Mouse (Mus musculus): ENCODE measurements at regions not wholly inside any gene's neighbourhood (a gene's known extent, or its start where the extent isn't known, plus 50 kb on each side); places are given as distances from the start of the nearest gene placed in this dataset.

DNA sequence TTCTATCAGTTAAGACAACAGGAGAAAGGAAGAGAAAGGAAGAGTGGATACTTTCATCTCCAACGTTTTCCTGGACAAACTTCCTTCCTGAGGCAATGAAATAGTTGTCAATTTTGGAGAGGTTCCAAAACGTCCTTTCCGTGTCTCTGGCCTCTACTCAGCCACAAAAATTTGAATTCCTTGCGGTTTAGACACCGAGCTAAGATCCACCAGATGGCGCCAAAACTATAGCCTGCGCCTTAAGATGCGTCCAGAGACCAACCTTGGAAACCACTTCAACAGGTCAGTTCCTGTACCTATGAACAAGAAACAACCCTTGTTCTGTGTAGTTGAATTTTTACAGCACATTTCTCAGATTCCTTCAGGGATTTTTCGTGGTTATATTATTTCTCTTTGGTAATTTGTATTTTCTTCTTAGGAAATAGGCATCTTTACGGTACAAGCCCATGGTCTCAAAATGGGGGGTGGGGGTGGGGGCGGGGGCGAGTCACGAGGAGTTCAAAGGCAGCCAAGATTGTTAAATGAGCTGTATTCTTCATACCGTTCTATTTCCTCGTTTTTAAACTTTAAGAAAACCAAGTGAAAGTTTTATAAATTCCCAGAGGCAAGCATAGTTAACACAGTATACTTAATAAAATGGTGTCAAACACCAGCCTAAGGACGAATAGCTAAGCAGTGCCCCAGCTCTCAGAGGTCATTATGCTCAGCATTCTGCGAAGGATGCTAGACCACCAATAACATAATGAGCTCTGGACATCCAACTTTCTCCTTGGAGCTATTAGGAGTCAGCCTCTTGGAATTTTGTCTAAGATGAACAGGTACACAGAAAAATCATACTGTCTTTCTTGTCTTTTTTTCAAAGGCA is 96.2 kb upstream of the Cacna2d1 start:
- Histone ChIP-seq H3K9me3 (ENCODE audit: control insufficient read depth, low read length) (no peaks in the 10 kb centered on the region), H3K36me3 (ENCODE audit: control insufficient read depth, insufficient read depth, low read length) (no peaks in the 10 kb centered on the region), H3K27ac (ENCODE audit: low read depth, low read length) (no peak overlapping the region), H3K4me3 (ENCODE audit: low read depth, low read length) (no peak overlapping the region), H3K4me1 (ENCODE audit: control insufficient read depth, insufficient read depth, low read length) (no peaks in the 10 kb centered on the region), H3K27me3 (ENCODE audit: control insufficient read depth, insufficient read depth, low read length) (no peaks in the 10 kb centered on the region), H3K4me2 (ENCODE audit: low read depth, low read length) (no peak overlapping the region), H3K9ac (replicated peaks; ENCODE audit: low read depth, low read length) (no peak overlapping the region)
- 33% methylated on average over 17 of the region's 17 CpGs for WGBS
- peak; percentile 86 for ATAC-seq (ENCODE audit: low read depth)

DNA sequence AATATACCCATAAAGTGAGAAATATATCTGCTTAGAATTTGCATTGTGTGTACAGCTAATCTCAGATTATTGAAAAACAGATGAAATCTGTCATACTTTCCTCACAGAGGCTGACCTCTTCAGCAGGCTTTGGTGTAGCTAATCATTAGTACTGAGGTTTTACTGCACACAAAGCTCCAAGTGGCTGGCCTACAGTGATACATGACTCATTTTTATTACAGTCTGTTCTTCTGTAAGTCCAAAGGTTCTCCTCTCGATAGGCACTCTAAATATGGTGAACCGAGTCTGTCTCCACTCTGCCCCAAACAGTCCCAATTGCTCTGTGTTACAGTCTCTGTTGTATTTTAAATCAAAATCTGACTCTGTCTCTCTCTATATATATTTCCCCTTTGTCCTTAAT is 87.7 kb upstream of the Cacna2d1 start:
- no peaks in the 10 kb centered on the region for H3K9me3 ChIP-seq (ENCODE audit: control insufficient read depth, low read length)
- 56% methylated on average over 2 of the region's 2 CpGs for WGBS
- no peak overlapping the region for H3K9ac ChIP-seq (replicated peaks; ENCODE audit: low read depth, low read length)
- no peak for ATAC-seq (ENCODE audit: low read depth)
- H3K36me3 ChIP-seq (ENCODE audit: control insufficient read depth, insufficient read depth, low read length) = no peaks in the 10 kb centered on the region
- no peaks in the 10 kb centered on the region for H3K27me3 ChIP-seq (ENCODE audit: control insufficient read depth, insufficient read depth, low read length)
- H3K4me2 ChIP-seq (ENCODE audit: low read depth, low read length) = no peak overlapping the region
- H3K27ac ChIP-seq (ENCODE audit: low read depth, low read length) = no peak overlapping the region
- H3K4me1 ChIP-seq (ENCODE audit: control insufficient read depth, insufficient read depth, low read length) = peaks cover 4% of the 10 kb centered on the region; the same call in 1 of the 2 replicates
- no peak overlapping the region for H3K4me3 ChIP-seq (ENCODE audit: low read depth, low read length)

DNA sequence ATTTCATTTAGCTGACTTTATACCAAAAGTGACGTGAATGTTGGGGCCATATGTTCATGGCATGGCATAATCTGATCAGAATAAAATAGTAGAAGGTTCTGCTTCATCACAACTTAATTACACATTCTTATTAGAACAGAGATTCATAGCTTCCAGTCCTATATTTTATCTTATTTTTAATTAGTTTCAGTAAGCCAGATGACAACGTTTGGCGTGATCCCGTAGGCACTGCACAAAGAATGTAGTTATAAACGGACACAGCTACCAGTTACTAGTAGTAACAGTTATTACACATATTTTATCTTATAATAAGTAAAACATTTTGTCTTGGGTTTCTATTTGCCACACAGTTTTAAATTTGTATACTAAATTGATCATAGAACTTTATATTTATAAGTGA is 85.0 kb upstream of the Cacna2d1 start:
- Histone ChIP-seq H3K36me3 (ENCODE audit: control insufficient read depth, insufficient read depth, low read length) (no peaks in the 10 kb centered on the region), H3K27me3 (ENCODE audit: control insufficient read depth, insufficient read depth, low read length) (no peaks in the 10 kb centered on the region), H3K4me1 (ENCODE audit: control insufficient read depth, insufficient read depth, low read length) (peaks cover 4% of the 10 kb centered on the region; the same call in 1 of the 2 replicates), H3K27ac (ENCODE audit: low read depth, low read length) (no peak overlapping the region), H3K4me3 (ENCODE audit: low read depth, low read length) (no peak overlapping the region), H3K4me2 (ENCODE audit: low read depth, low read length) (no peak overlapping the region), H3K9ac (replicated peaks; ENCODE audit: low read depth, low read length) (no peak overlapping the region), H3K9me3 (ENCODE audit: control insufficient read depth, low read length) (no peaks in the 10 kb centered on the region)
- 0 out of 2 replicates have a peak, but pooled peaks have one; percentile 22 for ATAC-seq (ENCODE audit: low read depth)
- WGBS = 43% methylated on average over 5 of the region's 5 CpGs

DNA sequence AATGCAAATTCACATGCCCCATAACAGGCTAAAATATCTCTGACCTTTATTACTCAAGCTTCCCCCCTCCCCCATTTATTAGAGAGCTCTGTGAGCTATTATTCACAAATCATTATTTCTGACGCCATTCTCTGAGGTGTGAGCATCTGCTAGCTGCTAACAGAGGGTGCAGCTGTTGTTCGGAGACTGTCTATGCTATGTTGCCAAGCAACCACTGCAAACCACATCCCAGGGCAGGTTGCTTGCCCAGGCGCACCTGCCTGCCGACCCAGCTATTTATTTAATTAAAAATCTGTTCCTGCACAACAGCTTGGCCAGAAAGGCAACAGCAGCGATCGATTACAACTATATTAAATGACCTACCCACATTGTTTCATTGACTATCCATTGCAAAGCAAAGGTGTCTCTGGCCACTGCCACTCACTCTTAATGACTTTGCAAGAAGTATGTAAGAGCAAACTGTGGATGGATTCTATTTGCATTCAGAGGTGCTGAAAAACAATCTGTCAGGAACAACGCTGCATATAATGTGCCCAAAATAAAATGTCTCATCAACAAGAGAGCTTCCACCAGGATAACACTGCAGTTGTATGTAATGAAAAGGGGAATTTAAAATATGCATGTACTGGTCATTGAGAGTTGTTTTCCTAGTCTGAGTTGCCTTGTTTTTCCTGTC is 84.2 kb upstream of the Cacna2d1 start:
- H3K9ac ChIP-seq (replicated peaks; ENCODE audit: low read depth, low read length) = no peak overlapping the region
- H3K36me3 ChIP-seq (ENCODE audit: control insufficient read depth, insufficient read depth, low read length) = no peaks in the 10 kb centered on the region
- no peaks in the 10 kb centered on the region for H3K27me3 ChIP-seq (ENCODE audit: control insufficient read depth, insufficient read depth, low read length)
- no peak overlapping the region for H3K4me3 ChIP-seq (ENCODE audit: low read depth, low read length)
- peaks cover 4% of the 10 kb centered on the region; the same call in 1 of the 2 replicates for H3K4me1 ChIP-seq (ENCODE audit: control insufficient read depth, insufficient read depth, low read length)
- H3K27ac ChIP-seq (ENCODE audit: low read depth, low read length) = peak overlapping the region; percentile 40; the same call in 1 of the 2 replicates
- H3K4me2 ChIP-seq (ENCODE audit: low read depth, low read length) = peak overlapping the region; percentile 23; the same call in 1 of the 2 replicates
- 24% methylated on average over 7 of the region's 7 CpGs for WGBS
- H3K9me3 ChIP-seq (ENCODE audit: control insufficient read depth, low read length) = no peaks in the 10 kb centered on the region
- ATAC-seq (ENCODE audit: low read depth) = peak; percentile 99

DNA sequence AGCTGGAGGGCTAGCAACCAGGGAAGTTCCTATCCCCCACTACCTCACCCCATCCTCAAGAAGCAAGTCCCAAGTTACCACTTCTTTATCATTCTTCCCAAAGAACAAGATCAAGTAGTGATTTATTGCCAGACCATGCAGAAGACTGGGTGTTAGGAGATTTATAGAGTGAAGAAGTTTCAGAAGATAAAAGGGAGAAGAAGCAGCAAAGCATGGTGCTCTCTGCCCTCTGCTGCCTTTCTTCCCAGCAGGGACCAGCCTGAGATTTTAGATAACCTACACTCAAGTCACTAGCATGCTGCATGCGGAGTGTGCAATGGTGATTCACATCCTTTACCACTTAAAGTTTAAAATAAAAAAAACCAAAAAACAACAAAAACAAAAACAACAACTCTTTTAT is 79.7 kb upstream of the Cacna2d1 start:
- Histone ChIP-seq H3K4me1 (ENCODE audit: control insufficient read depth, insufficient read depth, low read length) (peaks cover 4% of the 10 kb centered on the region; the same call in 1 of the 2 replicates), H3K4me3 (ENCODE audit: low read depth, low read length) (no peak overlapping the region), H3K36me3 (ENCODE audit: control insufficient read depth, insufficient read depth, low read length) (no peaks in the 10 kb centered on the region), H3K27me3 (ENCODE audit: control insufficient read depth, insufficient read depth, low read length) (no peaks in the 10 kb centered on the region), H3K9me3 (ENCODE audit: control insufficient read depth, low read length) (no peaks in the 10 kb centered on the region), H3K27ac (ENCODE audit: low read depth, low read length) (no peak overlapping the region), H3K9ac (replicated peaks; ENCODE audit: low read depth, low read length) (no peak overlapping the region), H3K4me2 (ENCODE audit: low read depth, low read length) (no peak overlapping the region)
- ATAC-seq (ENCODE audit: low read depth) = no peak
- WGBS = 61% methylated on average over 1 of the region's 1 CpGs

DNA sequence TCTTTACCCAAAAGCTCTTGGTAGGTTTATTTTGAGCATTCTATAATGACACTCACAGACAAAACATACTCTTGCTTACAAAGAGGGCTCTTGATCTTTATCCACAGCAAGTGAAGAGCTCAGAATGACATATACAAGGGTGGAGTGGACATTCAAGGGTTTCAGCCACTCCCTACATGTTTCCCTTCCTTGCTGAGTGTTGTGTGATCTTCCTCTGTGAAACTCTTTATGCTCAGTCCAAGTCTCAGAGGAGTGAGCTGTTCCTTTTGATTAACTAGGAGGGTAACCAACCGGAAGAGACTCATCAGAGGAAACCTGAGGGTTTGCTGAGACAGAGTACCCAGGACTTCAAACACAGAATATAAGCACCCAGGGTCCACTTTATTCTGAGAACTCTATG is 77.5 kb upstream of the Cacna2d1 start:
- H3K4me2 ChIP-seq (ENCODE audit: low read depth, low read length) = no peak overlapping the region
- no peaks in the 10 kb centered on the region for H3K27me3 ChIP-seq (ENCODE audit: control insufficient read depth, insufficient read depth, low read length)
- H3K36me3 ChIP-seq (ENCODE audit: control insufficient read depth, insufficient read depth, low read length) = no peaks in the 10 kb centered on the region
- H3K27ac ChIP-seq (ENCODE audit: low read depth, low read length) = no peak overlapping the region
- no peak for ATAC-seq (ENCODE audit: low read depth)
- no peaks in the 10 kb centered on the region for H3K4me1 ChIP-seq (ENCODE audit: control insufficient read depth, insufficient read depth, low read length)
- no peaks in the 10 kb centered on the region for H3K9me3 ChIP-seq (ENCODE audit: control insufficient read depth, low read length)
- WGBS = 67% methylated on average over 1 of the region's 1 CpGs
- no peak overlapping the region for H3K4me3 ChIP-seq (ENCODE audit: low read depth, low read length)
- no peak overlapping the region for H3K9ac ChIP-seq (replicated peaks; ENCODE audit: low read depth, low read length)

DNA sequence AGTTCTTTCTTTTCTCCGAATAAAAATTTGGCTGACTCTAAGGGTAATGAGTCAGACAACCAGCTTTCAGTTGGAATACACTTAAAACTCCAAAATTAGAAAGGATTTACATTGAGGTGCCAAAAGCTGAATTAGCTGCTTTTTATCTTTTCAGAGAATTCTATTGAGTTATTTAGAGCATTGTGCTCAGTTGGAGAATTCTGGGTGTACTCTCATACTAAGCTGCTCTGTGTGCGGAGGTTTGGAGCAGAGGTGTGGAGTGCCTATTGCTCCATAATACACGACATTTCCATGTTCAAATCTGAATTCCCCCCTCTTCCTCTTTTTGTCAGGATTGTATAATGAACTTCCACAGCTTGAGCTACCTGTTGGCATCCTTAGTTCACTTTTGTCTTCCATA is 60.4 kb upstream of the Cacna2d1 start:
- WGBS = 92% methylated on average over 3 of the region's 3 CpGs
- H3K4me2 ChIP-seq (ENCODE audit: low read depth, low read length) = no peak overlapping the region
- H3K36me3 ChIP-seq (ENCODE audit: control insufficient read depth, insufficient read depth, low read length) = no peaks in the 10 kb centered on the region
- no peak overlapping the region for H3K4me3 ChIP-seq (ENCODE audit: low read depth, low read length)
- H3K27ac ChIP-seq (ENCODE audit: low read depth, low read length) = no peak overlapping the region
- no peak overlapping the region for H3K9ac ChIP-seq (replicated peaks; ENCODE audit: low read depth, low read length)
- no peaks in the 10 kb centered on the region for H3K4me1 ChIP-seq (ENCODE audit: control insufficient read depth, insufficient read depth, low read length)
- H3K9me3 ChIP-seq (ENCODE audit: control insufficient read depth, low read length) = no peaks in the 10 kb centered on the region
- ATAC-seq (ENCODE audit: low read depth) = no peak
- no peaks in the 10 kb centered on the region for H3K27me3 ChIP-seq (ENCODE audit: control insufficient read depth, insufficient read depth, low read length)

DNA sequence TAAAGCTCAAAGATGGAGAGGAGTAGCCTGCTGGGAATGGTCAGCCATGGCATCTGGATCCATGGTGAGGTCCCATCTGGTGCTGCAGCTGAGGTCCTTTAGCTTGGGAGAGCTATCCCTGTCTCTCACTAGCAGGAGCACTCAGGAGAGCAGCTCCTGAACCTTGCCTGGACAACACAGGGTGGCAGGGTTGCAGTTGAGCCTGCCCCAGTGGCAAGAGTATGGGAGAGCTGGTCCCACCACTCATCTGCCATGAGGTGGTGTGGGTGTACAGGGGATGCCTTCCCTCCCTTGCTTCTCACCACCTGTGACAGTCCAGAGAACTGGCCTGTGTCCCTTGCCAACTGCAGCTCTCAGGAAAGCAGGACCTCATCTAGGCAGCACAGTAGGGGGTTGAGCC is 51.5 kb upstream of the Cacna2d1 start:
- H3K4me3 ChIP-seq (ENCODE audit: low read depth, low read length) = no peak overlapping the region
- H3K27ac ChIP-seq (ENCODE audit: low read depth, low read length) = no peak overlapping the region
- no peaks in the 10 kb centered on the region for H3K27me3 ChIP-seq (ENCODE audit: control insufficient read depth, insufficient read depth, low read length)
- H3K4me1 ChIP-seq (ENCODE audit: control insufficient read depth, insufficient read depth, low read length) = no peaks in the 10 kb centered on the region
- H3K36me3 ChIP-seq (ENCODE audit: control insufficient read depth, insufficient read depth, low read length) = no peaks in the 10 kb centered on the region
- ATAC-seq (ENCODE audit: low read depth) = no peak
- no peak overlapping the region for H3K9ac ChIP-seq (replicated peaks; ENCODE audit: low read depth, low read length)
- no peaks in the 10 kb centered on the region for H3K9me3 ChIP-seq (ENCODE audit: control insufficient read depth, low read length)
- no peak overlapping the region for H3K4me2 ChIP-seq (ENCODE audit: low read depth, low read length)

All from neural tube, embryonic 14.5 days (tissue).